Mouse (Mus musculus) lung, postnatal 0 days (tissue): ENCODE data around the gene Synrg. TPM values are rescaled to one million over a fixed set of nuclear protein-coding genes. Genes with fewer than 3 reads are reported as not detected.
A peak's percentile ranks its signal among the peaks of the same experiment; 100 is the strongest.

Experiments
- ATAC-seq: fragments of 200-750 bp; cut with Nextera tagmentation; 2 replicates; pipeline ENCODE4 v1.8.0; 2017; ENCODE audit warnings: moderate library complexity
- DNase-seq: peaks from one replicate; pipeline ENCODE4 v3.0.0-alpha.2; 2016; ENCODE audit warnings: low spot score
- H3K27ac ChIP-seq: fragments of 300-500 bp; sonication (generic); 2 replicates; pipeline ENCODE4 v1.5.1; 2014; ENCODE audit warnings: antibody characterized with exemption, mild to moderate bottlenecking, low read length, mixed read lengths
- H3K27me3 ChIP-seq: fragments of 300-500 bp; sonication (generic); replicated peaks from 2 replicates; pipeline ENCODE4 v1.6.1; 2014; ENCODE audit warnings: low read length, mixed read lengths; ENCODE audit not compliant: insufficient read depth
- H3K36me3 ChIP-seq: fragments of 300-500 bp; sonication (generic); 2 replicates; pipeline ENCODE4 v1.6.1; 2014; ENCODE audit warnings: low read length, mixed read lengths; ENCODE audit not compliant: insufficient read depth
- H3K4me1 ChIP-seq: fragments of 300-500 bp; sonication (generic); 2 replicates; pipeline ENCODE4 v1.6.1; 2014; ENCODE audit warnings: antibody characterized with exemption, low read depth, low read length, mixed read lengths; ENCODE audit not compliant: insufficient read depth
- H3K4me2 ChIP-seq: fragments of 300-500 bp; sonication (generic); replicated peaks from 2 replicates; pipeline ENCODE4 v1.6.1; 2014; ENCODE audit warnings: low read depth, mild to moderate bottlenecking, low read length, moderate library complexity, mixed read lengths
- H3K4me3 ChIP-seq: fragments of 300-500 bp; sonication (generic); 2 replicates; pipeline ENCODE4 v1.5.1; 2014; ENCODE audit warnings: low read depth, low read length
- H3K9ac ChIP-seq: fragments of 300-500 bp; sonication (generic); replicated peaks from 2 replicates; pipeline ENCODE4 v1.6.1; 2014; ENCODE audit warnings: low read depth, mild to moderate bottlenecking
- H3K9me3 ChIP-seq: fragments of 300-500 bp; sonication (generic); 2 replicates; pipeline ENCODE4 v1.6.1; 2016; ENCODE audit warnings: low read length, mixed read lengths
- CTCF ChIP-seq: IDR thresholded peaks from 2 replicates; pipeline ENCODE4 v1.5.1; 2016; ENCODE audit warnings: antibody characterized with exemption, mild to moderate bottlenecking
- EP300 ChIP-seq: IDR thresholded peaks from 2 replicates; pipeline ENCODE4 v1.6.1; 2016; ENCODE audit warnings: antibody characterized with exemption, mild to moderate bottlenecking, control low read depth
- WGBS: fragments of 180-500 bp; shearing (Covaris S2); extraction: QIAGEN DNeasy Blood & Tissue Kit; methylation state at CpG from one replicate; pipeline ENCODE4 v1.1.7; 2014; 5-methylcytosine and 5-hydroxymethylcytosine counted together
- polyA plus RNA-seq: library from polyadenylated mRNA; unstranded; fragments of >200 nt; fragmentation: Nextera tagmentation; extraction: Ambion mirVana; gene quantifications from 2 replicates; pipeline ENCODE4 v1.2.1, GENCODE M21; 2015

Synrg gene
- 7.4 and 8.8 TPM in 2 replicates for polyA plus RNA-seq

- DNase-seq (peak; percentile 94), ATAC-seq (peak; percentile 99)
- H3K4me1 ChIP-seq: no peaks in the 10 kb centered on the region; the same call in 1 of the 2 replicates
- H3K9ac ChIP-seq: peak within 1 kb of the TSS; percentile 57
- H3K36me3 ChIP-seq: peaks cover 18% of the 10 kb centered on the region; the same call in 1 of the 2 replicates
- no peak for TF ChIP-seq EP300
- no peak; the same call in 1 of the 2 replicates for TF ChIP-seq CTCF
- peak within 1 kb of the TSS; percentile 65 for H3K4me2 ChIP-seq
- 2% methylated on average over 48 of the region's 76 CpGs for WGBS
- H3K27me3 ChIP-seq: no peaks in the 10 kb centered on the region
- H3K4me3 ChIP-seq: peak within 1 kb of the TSS; percentile 82
- H3K27ac ChIP-seq: peak within 1 kb of the TSS; percentile 81; the same call in 1 of the 2 replicates
- no peaks in the 10 kb centered on the region for H3K9me3 ChIP-seq
Measured at GRCm38 (mm10) chr11:83963991-83964921, at the start of gene Synrg. Gene Synrg (plus strand): TSS chr11:83964428.

GRCm38 (mm10) chr11:83914501-83914900 is 49.7 kb upstream of the Synrg start:
- H3K4me2 ChIP-seq: no peak overlapping the region
- H3K4me1 ChIP-seq: no peaks in the 10 kb centered on the region
- H3K4me3 ChIP-seq: no peak overlapping the region
- DNase-seq: no peak
- H3K27ac ChIP-seq: no peak overlapping the region
- H3K27me3 ChIP-seq: no peaks in the 10 kb centered on the region
- H3K9ac ChIP-seq: no peak overlapping the region
- TF ChIP-seq CTCF (no peak), EP300 (no peak)
- no peak; the same call in 1 of the 2 replicates for ATAC-seq
- H3K36me3 ChIP-seq: no peaks in the 10 kb centered on the region
- 68% methylated on average over 4 of the region's 4 CpGs for WGBS
- H3K9me3 ChIP-seq: no peaks in the 10 kb centered on the region

- 38% methylated on average over 2 of the region's 2 CpGs for WGBS
- TF ChIP-seq CTCF (no peak), EP300 (no peak)
- Histone ChIP-seq H3K27me3 (no peaks in the 10 kb centered on the region), H3K9me3 (no peaks in the 10 kb centered on the region), H3K4me2 (no peak overlapping the region), H3K4me3 (no peak overlapping the region), H3K9ac (no peak overlapping the region), H3K36me3 (no peaks in the 10 kb centered on the region), H3K4me1 (no peaks in the 10 kb centered on the region), H3K27ac (no peak overlapping the region)
- ATAC-seq (no peak), DNase-seq (no peak)
Measured at GRCm38 (mm10) chr11:83922600-83922999, 41.6 kb upstream of the Synrg start.

- TF ChIP-seq CTCF (peak; percentile 67), EP300 (no peak)
- ATAC-seq (no peak), DNase-seq (no peak)
- no peaks in the 10 kb centered on the region for H3K9me3 ChIP-seq
- H3K4me3 ChIP-seq: no peak overlapping the region
- 64% methylated on average over 3 of the region's 3 CpGs for WGBS
- no peaks in the 10 kb centered on the region for H3K27me3 ChIP-seq
- H3K9ac ChIP-seq: no peak overlapping the region
- no peaks in the 10 kb centered on the region for H3K36me3 ChIP-seq
- no peak overlapping the region for H3K4me2 ChIP-seq
- H3K27ac ChIP-seq: no peak overlapping the region
- H3K4me1 ChIP-seq: no peaks in the 10 kb centered on the region
Measured at GRCm38 (mm10) chr11:83927097-83927496, 37.1 kb upstream of the Synrg start.

- TF ChIP-seq EP300 (no peak), CTCF (no peak)
- 70% methylated on average over 10 of the region's 10 CpGs for WGBS
- no peaks in the 10 kb centered on the region for H3K36me3 ChIP-seq
- H3K9me3 ChIP-seq: no peaks in the 10 kb centered on the region
- ATAC-seq (no peak), DNase-seq (no peak)
- H3K4me3 ChIP-seq: no peak overlapping the region
- H3K27ac ChIP-seq: no peak overlapping the region
- H3K4me1 ChIP-seq: no peaks in the 10 kb centered on the region
- no peak overlapping the region for H3K9ac ChIP-seq
- H3K27me3 ChIP-seq: no peaks in the 10 kb centered on the region
- H3K4me2 ChIP-seq: no peak overlapping the region
Measured at GRCm38 (mm10) chr11:83932506-83933106, 31.6 kb upstream of the Synrg start.

GRCm38 (mm10) chr11:83933376-83933775 is 30.9 kb upstream of the Synrg start:
- no peaks in the 10 kb centered on the region for H3K4me1 ChIP-seq
- no peak for ATAC-seq
- no peak for TF ChIP-seq EP300

More at GRCm38 (mm10) chr11:83933376-83933775, 30.9 kb upstream of the Synrg start:
- no peaks in the 10 kb centered on the region for H3K27me3 ChIP-seq
- no peak overlapping the region for H3K4me2 ChIP-seq
- 85% methylated on average over 4 of the region's 4 CpGs for WGBS
- no peaks in the 10 kb centered on the region for H3K36me3 ChIP-seq
- no peak overlapping the region for H3K4me3 ChIP-seq
- H3K9me3 ChIP-seq: no peaks in the 10 kb centered on the region
- DNase-seq: no peak
- H3K9ac ChIP-seq: no peak overlapping the region
- H3K27ac ChIP-seq: no peak overlapping the region
